Mouse (Mus musculus): Measurements from ENCODE around the gene Tmem94. TPM values are rescaled to one million over a fixed set of nuclear protein-coding genes. Genes with fewer than 3 reads are reported as not detected.
A peak's percentile ranks its signal among the peaks of the same experiment; 100 is the strongest.

The Tmem94 gene
- polyA plus RNA-seq, 1 experiment from 2014 or later = 34.5 TPM

DNA sequence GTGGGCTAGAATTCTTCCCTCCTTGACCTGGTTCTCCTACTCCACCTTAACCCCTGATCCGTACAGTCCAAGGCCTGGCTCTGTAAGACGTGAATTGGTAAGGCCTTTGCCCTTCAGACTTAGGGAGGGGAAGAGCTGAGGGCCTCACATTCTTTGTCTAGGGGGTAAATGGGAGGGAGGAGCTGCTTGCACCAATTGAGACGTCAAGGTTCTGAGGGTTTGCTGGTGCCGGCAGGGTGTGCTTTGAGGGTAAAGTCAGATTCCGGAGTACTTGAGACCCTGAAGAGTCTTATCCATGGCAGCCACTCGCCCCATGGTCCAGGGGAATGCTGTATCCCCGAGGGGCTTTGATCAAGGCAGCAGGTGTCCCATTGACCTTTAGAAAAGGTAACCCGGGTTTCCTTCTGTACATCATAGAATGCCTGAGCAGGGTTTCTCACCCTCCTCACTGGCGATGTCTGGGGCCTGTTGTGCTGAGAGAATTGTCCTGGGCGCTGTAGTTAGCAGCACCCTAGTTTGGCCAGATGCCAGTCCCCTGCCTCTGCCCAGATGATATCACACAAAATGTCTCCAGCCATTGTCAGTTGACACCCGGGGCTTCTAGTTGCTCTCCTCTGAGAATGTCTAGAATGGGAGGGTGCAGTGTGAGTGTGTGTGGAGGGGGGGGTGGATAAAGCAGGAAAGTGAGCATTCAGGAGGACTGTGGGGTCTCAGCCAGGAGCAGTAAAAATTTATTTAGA, 71.6 kb downstream of the Tmem94 start:
- WGBS = 52% methylated on average over 11 of the region's 11 CpGs
- ATAC-seq (ENCODE audit: low FRiP score, low TSS enrichment) = no peak

DNA sequence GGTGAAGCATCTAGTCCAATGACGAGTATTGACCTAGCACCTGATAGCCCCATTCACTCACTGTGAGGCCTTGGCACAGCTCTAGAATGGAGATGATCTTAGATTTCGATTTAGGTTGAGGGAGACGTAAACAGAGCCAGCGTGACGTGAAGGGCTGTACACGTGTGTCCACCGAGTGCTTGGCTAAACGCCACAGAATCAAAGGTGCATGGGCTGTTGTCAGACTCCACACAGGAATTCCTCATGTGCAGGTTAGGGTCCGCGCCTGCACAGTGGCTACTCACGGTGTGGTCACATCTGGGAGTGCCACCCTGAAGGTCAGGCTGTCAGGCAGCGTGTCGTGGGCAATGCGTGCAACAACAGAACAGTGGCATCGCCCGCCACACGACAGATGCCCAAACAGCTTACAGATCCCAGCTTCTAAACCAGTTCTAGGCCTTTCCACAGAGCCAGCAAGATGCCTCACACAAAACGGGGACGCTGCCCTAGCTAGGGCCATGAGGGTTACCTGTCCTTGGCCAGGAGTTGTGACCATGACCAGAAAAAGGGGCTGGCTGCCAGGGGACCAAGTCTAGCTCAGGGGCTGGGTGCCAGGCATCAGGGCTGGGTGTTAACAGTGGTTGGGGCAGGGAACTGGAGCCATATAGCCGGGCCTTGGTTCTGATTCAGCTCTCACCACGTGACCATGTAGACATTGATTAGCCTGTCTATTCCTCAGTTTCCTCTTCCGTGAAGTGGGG, 72.5 kb downstream of the Tmem94 start:
- H3K27ac ChIP-seq (ENCODE audit: low read length) = peak overlapping the region; percentile 41; the same call in 1 of the 2 replicates
- H3K4me3 ChIP-seq (ENCODE audit: low read length) = no peak overlapping the region
- no peaks in the 10 kb centered on the region for H3K36me3 ChIP-seq (ENCODE audit: insufficient read depth, low read length)
- 88% methylated on average over 22 of the region's 22 CpGs for WGBS
- H3K9ac ChIP-seq (replicated peaks; ENCODE audit: low read length) = no peak overlapping the region
- peaks cover 77% of the 10 kb centered on the region for H3K4me1 ChIP-seq (ENCODE audit: insufficient read depth, low read length)
- H3K4me2 ChIP-seq (replicated peaks; ENCODE audit: low read depth, low read length) = no peak overlapping the region
- ATAC-seq (ENCODE audit: low FRiP score, low TSS enrichment) = no peak
- no peaks in the 10 kb centered on the region for H3K27me3 ChIP-seq (ENCODE audit: insufficient read depth, low read length)
- peaks cover 3% of the 10 kb centered on the region; the same call in 1 of the 2 replicates for H3K9me3 ChIP-seq (ENCODE audit: low read length)

More for the DNA sequence above, 71.6 kb downstream of the Tmem94 start:
- H3K4me1 ChIP-seq (ENCODE audit: insufficient read depth, low read length) = peaks cover 77% of the 10 kb centered on the region
- H3K27me3 ChIP-seq (ENCODE audit: insufficient read depth, low read length) = no peaks in the 10 kb centered on the region
- no peaks in the 10 kb centered on the region for H3K36me3 ChIP-seq (ENCODE audit: insufficient read depth, low read length)
- no peak overlapping the region for H3K4me3 ChIP-seq (ENCODE audit: low read length)
- peaks cover 3% of the 10 kb centered on the region; the same call in 1 of the 2 replicates for H3K9me3 ChIP-seq (ENCODE audit: low read length)
- peak overlapping the region; percentile 70; the same call in 1 of the 2 replicates for H3K27ac ChIP-seq (ENCODE audit: low read length)
- no peak overlapping the region for H3K4me2 ChIP-seq (replicated peaks; ENCODE audit: low read depth, low read length)
- H3K9ac ChIP-seq (replicated peaks; ENCODE audit: low read length) = peak overlapping the region; percentile 47

DNA sequence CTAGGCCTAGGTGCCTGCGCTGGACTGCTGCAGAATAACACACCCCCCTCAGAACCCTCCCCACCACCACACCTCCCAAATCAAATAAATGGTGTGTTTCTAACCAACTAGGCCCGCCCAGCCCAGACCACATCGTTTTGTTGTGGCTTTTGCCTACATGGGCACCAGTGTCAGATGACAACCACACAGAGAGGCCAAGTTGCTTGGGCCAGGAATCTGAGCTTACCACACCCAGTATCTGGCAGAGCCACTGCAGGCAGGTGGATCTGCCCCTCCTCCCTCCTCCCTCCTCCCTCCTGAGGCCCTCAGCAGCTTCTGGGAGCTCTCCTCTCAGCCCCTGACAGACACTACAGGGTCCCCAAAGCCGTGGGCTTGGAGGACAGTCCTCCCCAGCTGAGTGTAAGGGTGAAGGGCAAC, 73.7 kb downstream of the Tmem94 start:
- peak overlapping the region; percentile 52; the same call in 1 of the 2 replicates for H3K27ac ChIP-seq (ENCODE audit: low read length)
- 28% methylated on average over 4 of the region's 4 CpGs for WGBS
- ATAC-seq (ENCODE audit: low FRiP score, low TSS enrichment) = 0 out of 2 replicates have a peak, but pooled peaks have one; percentile 18
- H3K9ac ChIP-seq (replicated peaks; ENCODE audit: low read length) = peak overlapping the region; percentile 9; the same call in 1 of the 2 replicates
- no peak overlapping the region for H3K4me3 ChIP-seq (ENCODE audit: low read length)
- no peaks in the 10 kb centered on the region for H3K36me3 ChIP-seq (ENCODE audit: insufficient read depth, low read length)
- peaks cover 3% of the 10 kb centered on the region; the same call in 1 of the 2 replicates for H3K9me3 ChIP-seq (ENCODE audit: low read length)
- H3K4me1 ChIP-seq (ENCODE audit: insufficient read depth, low read length) = peaks cover 77% of the 10 kb centered on the region
- no peaks in the 10 kb centered on the region for H3K27me3 ChIP-seq (ENCODE audit: insufficient read depth, low read length)
- H3K4me2 ChIP-seq (replicated peaks; ENCODE audit: low read depth, low read length) = no peak overlapping the region

GRCm38 (mm10) chr11:115839732-115840131, 74.5 kb downstream of the Tmem94 start:
- H3K9ac ChIP-seq (replicated peaks; ENCODE audit: low read length) = no peak overlapping the region

DNA sequence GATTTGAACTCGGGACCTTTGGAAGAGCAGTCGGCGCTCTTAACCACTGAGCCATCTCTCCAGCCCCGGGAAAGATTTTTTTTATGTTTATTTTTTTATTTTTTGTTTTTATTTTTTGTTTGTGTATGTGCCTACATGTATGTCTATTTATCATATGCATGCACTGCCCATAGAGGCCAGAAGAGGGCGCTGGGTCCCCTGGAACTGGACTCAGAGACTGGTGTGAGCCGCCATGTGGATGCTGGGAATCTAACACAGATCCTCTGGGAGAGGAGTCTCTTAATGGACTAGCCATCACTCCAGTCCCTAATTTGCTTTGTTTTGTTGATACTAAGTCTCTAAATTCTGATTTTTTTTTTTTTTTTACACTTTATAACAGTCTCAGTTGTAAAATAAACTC, 75.8 kb downstream of the Tmem94 start:
- H3K4me2 ChIP-seq (replicated peaks; ENCODE audit: low read depth, low read length) = no peak overlapping the region
- peaks cover 69% of the 10 kb centered on the region for H3K4me1 ChIP-seq (ENCODE audit: insufficient read depth, low read length)
- no peak overlapping the region for H3K9ac ChIP-seq (replicated peaks; ENCODE audit: low read length)
- H3K9me3 ChIP-seq (ENCODE audit: low read length) = peaks cover 8% of the 10 kb centered on the region; the same call in 1 of the 2 replicates
- H3K27me3 ChIP-seq (ENCODE audit: insufficient read depth, low read length) = no peaks in the 10 kb centered on the region
- H3K27ac ChIP-seq (ENCODE audit: low read length) = peak overlapping the region; percentile 86
- no peak overlapping the region for H3K4me3 ChIP-seq (ENCODE audit: low read length)
- ATAC-seq (ENCODE audit: low FRiP score, low TSS enrichment) = no peak
- H3K36me3 ChIP-seq (ENCODE audit: insufficient read depth, low read length) = peaks cover 14% of the 10 kb centered on the region
- WGBS = 85% methylated on average over 6 of the region's 6 CpGs

More at GRCm38 (mm10) chr11:115839732-115840131, 74.5 kb downstream of the Tmem94 start:
- ATAC-seq (ENCODE audit: low FRiP score, low TSS enrichment) = no peak
- no peak overlapping the region for H3K4me2 ChIP-seq (replicated peaks; ENCODE audit: low read depth, low read length)
- WGBS = 66% methylated on average over 3 of the region's 3 CpGs
- H3K27me3 ChIP-seq (ENCODE audit: insufficient read depth, low read length) = no peaks in the 10 kb centered on the region
- peaks cover under 1% of the 10 kb centered on the region; the same call in 1 of the 2 replicates for H3K36me3 ChIP-seq (ENCODE audit: insufficient read depth, low read length)
- no peak overlapping the region for H3K4me3 ChIP-seq (ENCODE audit: low read length)
- H3K27ac ChIP-seq (ENCODE audit: low read length) = peak overlapping the region; percentile 21; the same call in 1 of the 2 replicates
- H3K4me1 ChIP-seq (ENCODE audit: insufficient read depth, low read length) = peaks cover 76% of the 10 kb centered on the region
- peaks cover 3% of the 10 kb centered on the region; the same call in 1 of the 2 replicates for H3K9me3 ChIP-seq (ENCODE audit: low read length)

DNA sequence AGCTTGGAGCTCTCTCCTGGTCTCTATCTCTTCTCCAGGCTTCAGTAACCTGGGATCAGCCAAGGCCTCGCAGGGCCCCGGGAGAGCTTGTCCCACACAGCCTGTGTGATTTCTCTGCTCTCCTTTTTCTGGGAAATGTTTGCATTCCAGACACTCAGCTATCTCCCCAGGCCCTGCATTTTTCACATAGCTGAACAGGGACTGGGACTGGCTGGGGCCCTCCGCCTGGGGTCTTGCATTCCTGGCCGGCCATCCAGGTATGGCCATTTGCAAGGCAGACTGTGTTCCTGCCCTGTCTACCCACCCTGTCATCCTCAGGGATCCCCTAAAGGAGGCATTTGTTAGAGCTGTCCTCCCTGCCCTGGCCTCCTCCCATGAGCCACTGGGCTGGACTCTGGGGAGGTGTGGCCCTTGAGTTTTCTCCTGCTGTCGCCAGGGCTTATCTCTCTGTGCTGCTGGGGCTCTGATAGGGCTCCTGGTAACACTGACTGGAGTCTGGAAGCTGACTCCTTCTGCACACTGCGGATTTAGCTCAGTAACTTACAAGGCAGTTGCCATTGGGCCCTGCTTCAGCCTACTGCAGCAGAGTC, 76.8 kb downstream of the Tmem94 start:
- Histone ChIP-seq H3K9me3 (ENCODE audit: low read length) (peaks cover 8% of the 10 kb centered on the region; the same call in 1 of the 2 replicates), H3K4me3 (ENCODE audit: low read length) (no peak overlapping the region), H3K9ac (replicated peaks; ENCODE audit: low read length) (peak overlapping the region; percentile 41; the same call in 1 of the 2 replicates), H3K36me3 (ENCODE audit: insufficient read depth, low read length) (peaks cover 22% of the 10 kb centered on the region), H3K27me3 (ENCODE audit: insufficient read depth, low read length) (no peaks in the 10 kb centered on the region), H3K27ac (ENCODE audit: low read length) (peak overlapping the region; percentile 86), H3K4me2 (replicated peaks; ENCODE audit: low read depth, low read length) (no peak overlapping the region), H3K4me1 (ENCODE audit: insufficient read depth, low read length) (peaks cover 67% of the 10 kb centered on the region)
- 18% methylated on average over 6 of the region's 6 CpGs for WGBS
- ATAC-seq (ENCODE audit: low FRiP score, low TSS enrichment) = 0 out of 2 replicates have a peak, but pooled peaks have one; percentile 14

- Histone ChIP-seq H3K36me3 (ENCODE audit: insufficient read depth, low read length) (peaks cover 33% of the 10 kb centered on the region), H3K27me3 (ENCODE audit: insufficient read depth, low read length) (no peaks in the 10 kb centered on the region), H3K4me3 (ENCODE audit: low read length) (no peak overlapping the region), H3K9ac (replicated peaks; ENCODE audit: low read length) (no peak overlapping the region), H3K9me3 (ENCODE audit: low read length) (peaks cover 8% of the 10 kb centered on the region; the same call in 1 of the 2 replicates), H3K4me1 (ENCODE audit: insufficient read depth, low read length) (peaks cover 59% of the 10 kb centered on the region), H3K27ac (ENCODE audit: low read length) (peak overlapping the region; percentile 86), H3K4me2 (replicated peaks; ENCODE audit: low read depth, low read length) (peak overlapping the region; percentile 21; the same call in 1 of the 2 replicates)
- ATAC-seq (ENCODE audit: low FRiP score, low TSS enrichment) = 0 out of 2 replicates have a peak, but pooled peaks have one; percentile 7
- WGBS = 80% methylated on average over 11 of the region's 14 CpGs
Observed at GRCm38 (mm10) chr11:115843141-115843890, 78.1 kb downstream of the Tmem94 start.

DNA sequence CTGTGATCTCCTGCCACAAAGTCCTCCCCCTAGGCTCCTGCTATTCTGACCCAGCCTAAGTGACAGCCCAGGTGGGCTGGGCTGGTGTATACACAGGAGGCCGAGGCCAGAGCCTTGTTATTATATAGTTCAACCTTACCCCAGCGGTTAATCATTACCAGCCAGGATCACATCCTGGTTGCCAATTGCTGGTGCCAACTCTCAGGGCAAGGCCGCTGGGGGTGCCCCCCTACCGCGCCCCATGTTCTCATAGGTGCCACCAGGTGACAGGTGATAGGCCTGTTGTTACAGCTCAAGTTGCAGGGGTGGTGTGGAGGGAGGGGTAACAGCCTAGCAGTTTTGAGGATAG, 78.6 kb downstream of the Tmem94 start:
- H3K9me3 ChIP-seq (ENCODE audit: low read length) = peaks cover 8% of the 10 kb centered on the region; the same call in 1 of the 2 replicates
- H3K9ac ChIP-seq (replicated peaks; ENCODE audit: low read length) = no peak overlapping the region
- 77% methylated on average over 5 of the region's 5 CpGs for WGBS
- H3K27me3 ChIP-seq (ENCODE audit: insufficient read depth, low read length) = no peaks in the 10 kb centered on the region
- H3K27ac ChIP-seq (ENCODE audit: low read length) = peak overlapping the region; percentile 86
- no peak overlapping the region for H3K4me3 ChIP-seq (ENCODE audit: low read length)
- H3K4me1 ChIP-seq (ENCODE audit: insufficient read depth, low read length) = peaks cover 54% of the 10 kb centered on the region
- ATAC-seq (ENCODE audit: low FRiP score, low TSS enrichment) = peak; percentile 88
- peak overlapping the region; percentile 21 for H3K4me2 ChIP-seq (replicated peaks; ENCODE audit: low read depth, low read length)
- H3K36me3 ChIP-seq (ENCODE audit: insufficient read depth, low read length) = peaks cover 34% of the 10 kb centered on the region

GRCm38 (mm10) chr11:115844240-115844639, 79.0 kb downstream of the Tmem94 start:
- Histone ChIP-seq H3K4me3 (ENCODE audit: low read length) (no peak overlapping the region), H3K27ac (ENCODE audit: low read length) (peak overlapping the region; percentile 86), H3K9ac (replicated peaks; ENCODE audit: low read length) (peak overlapping the region; percentile 45; the same call in 1 of the 2 replicates), H3K4me1 (ENCODE audit: insufficient read depth, low read length) (peaks cover 50% of the 10 kb centered on the region), H3K36me3 (ENCODE audit: insufficient read depth, low read length) (peaks cover 34% of the 10 kb centered on the region), H3K9me3 (ENCODE audit: low read length) (peaks cover 8% of the 10 kb centered on the region; the same call in 1 of the 2 replicates), H3K27me3 (ENCODE audit: insufficient read depth, low read length) (no peaks in the 10 kb centered on the region), H3K4me2 (replicated peaks; ENCODE audit: low read depth, low read length) (peak overlapping the region; percentile 21)
- WGBS = 40% methylated on average over 8 of the region's 8 CpGs
- ATAC-seq (ENCODE audit: low FRiP score, low TSS enrichment) = peak; percentile 73

Measured in kidney, embryonic 16.5 days (tissue).